Comparison of ENCODE assay signal across 13 mouse cellular contexts in the genomic region with DNA sequence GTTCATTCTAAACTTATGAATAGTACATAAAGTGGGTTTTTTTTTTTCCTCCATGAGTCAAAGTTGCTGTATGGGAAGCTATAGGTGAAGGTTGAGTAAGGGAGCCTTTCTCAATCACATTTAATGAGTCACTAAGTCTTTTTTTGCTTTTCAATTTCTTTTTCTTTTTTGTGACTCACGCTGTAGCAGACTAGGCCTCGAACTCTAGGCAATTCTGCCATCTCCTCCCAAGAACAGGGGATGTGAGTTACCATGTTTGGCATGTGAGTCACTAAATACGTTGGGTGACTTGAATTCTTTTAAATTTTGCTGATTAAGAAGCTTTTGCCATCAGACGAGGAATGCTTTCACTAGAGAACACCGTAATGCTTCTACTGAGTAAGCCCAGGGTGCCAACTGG. TPM values are rescaled to one million over a fixed set of nuclear protein-coding genes. Genes with fewer than 3 reads are reported as not detected.
"Had no signal": no experiment of that assay in that cellular context is flagged by ENCODE, and none has a peak within 500 bp of the region (broad histone marks: within the 10 kb centered on the region; RNA-seq: fewer than 3 reads in every experiment).

No protein-coding gene starts in this region.

- DNase-seq: gastrocnemius, postnatal 10 days; gastrocnemius, postnatal 25 days; heart, adult 18-20 months; heart, postnatal 10 days; heart, postnatal 4 days; kidney, adult 18-20 months; kidney, adult 8-10 months; kidney, postnatal 10 days; kidney, postnatal 25 days; kidney, postnatal 4 days; left cerebral cortex, postnatal 4 days had no signal

RNA-seq across cellular contexts. Expression of a gene that starts 10.2 kb away (rescaled TPM):
- total RNA-seq: gastrocnemius, adult 18-20 months; gastrocnemius, postnatal 25 days had no signal
- polyA plus RNA-seq: inflammation-experienced regulatory T-cells, adult 6 months had no signal
